Mouse (Mus musculus): ENCODE results near the gene Gm9837. TPM values are rescaled to one million over a fixed set of nuclear protein-coding genes. Genes with fewer than 3 reads are reported as not detected.

Gm9837 gene
- polyA plus RNA-seq, 1 experiment from 2014 or later = not detected

- no peak overlapping the region for H3K4me2 ChIP-seq (ENCODE audit: low read length)
- WGBS = 23% methylated on average over 3 of the region's 3 CpGs
Observed at GRCm38 (mm10) chr11:53493243-53493955, 23.1 kb upstream of the Gm9837 start.

GRCm38 (mm10) chr11:53491954-53492401 lies 21.7 kb upstream of the Gm9837 start:
- H3K9ac ChIP-seq (ENCODE audit: low read length) = no peak overlapping the region
- no peak for ATAC-seq (replicated peaks; ENCODE audit: low FRiP score, low TSS enrichment, low read depth)
- no peak for DNase-seq (ENCODE audit: low spot score)
- no peak overlapping the region for H3K27ac ChIP-seq (ENCODE audit: low read depth)
- no peak overlapping the region for H3K4me3 ChIP-seq (ENCODE audit: low read depth, low read length)
- no peak overlapping the region for H3K4me2 ChIP-seq (ENCODE audit: low read length)
- H3K27me3 ChIP-seq (replicated peaks; ENCODE audit: control insufficient read depth, insufficient read depth, low read length) = peaks cover 7% of the 10 kb centered on the region; the same call in 1 of the 2 replicates
- peaks cover 12% of the 10 kb centered on the region for H3K4me1 ChIP-seq (replicated peaks; ENCODE audit: control insufficient read depth, insufficient read depth, low read length)
- H3K36me3 ChIP-seq (ENCODE audit: control insufficient read depth, insufficient read depth, low read length) = no peaks in the 10 kb centered on the region
- 39% methylated on average over 8 of the region's 8 CpGs for WGBS
- H3K9me3 ChIP-seq (ENCODE audit: control insufficient read depth, low read length) = no peaks in the 10 kb centered on the region

More at GRCm38 (mm10) chr11:53493243-53493955, 23.1 kb upstream of the Gm9837 start:
- Histone ChIP-seq H3K4me3 (ENCODE audit: low read depth, low read length) (no peak overlapping the region), H3K27ac (ENCODE audit: low read depth) (no peak overlapping the region), H3K9me3 (ENCODE audit: control insufficient read depth, low read length) (no peaks in the 10 kb centered on the region), H3K9ac (ENCODE audit: low read length) (no peak overlapping the region), H3K36me3 (ENCODE audit: control insufficient read depth, insufficient read depth, low read length) (no peaks in the 10 kb centered on the region), H3K27me3 (replicated peaks; ENCODE audit: control insufficient read depth, insufficient read depth, low read length) (no peaks in the 10 kb centered on the region), H3K4me1 (replicated peaks; ENCODE audit: control insufficient read depth, insufficient read depth, low read length) (peaks cover 5% of the 10 kb centered on the region; the same call in 1 of the 2 replicates)
- ATAC-seq (replicated peaks; ENCODE audit: low FRiP score, low TSS enrichment, low read depth) (no peak), DNase-seq (ENCODE audit: low spot score) (no peak)

GRCm38 (mm10) chr11:53489421-53489820 lies 19.1 kb upstream of the Gm9837 start:
- Histone ChIP-seq H3K27me3 (replicated peaks; ENCODE audit: control insufficient read depth, insufficient read depth, low read length) (peaks cover 11% of the 10 kb centered on the region; the same call in 1 of the 2 replicates), H3K27ac (ENCODE audit: low read depth) (no peak overlapping the region), H3K4me2 (ENCODE audit: low read length) (no peak overlapping the region), H3K9ac (ENCODE audit: low read length) (no peak overlapping the region), H3K9me3 (ENCODE audit: control insufficient read depth, low read length) (no peaks in the 10 kb centered on the region), H3K36me3 (ENCODE audit: control insufficient read depth, insufficient read depth, low read length) (no peaks in the 10 kb centered on the region), H3K4me1 (replicated peaks; ENCODE audit: control insufficient read depth, insufficient read depth, low read length) (peaks cover 12% of the 10 kb centered on the region; the same call in 1 of the 2 replicates), H3K4me3 (ENCODE audit: low read depth, low read length) (no peak overlapping the region)
- 75% methylated on average over 9 of the region's 9 CpGs for WGBS
- no peak for DNase-seq (ENCODE audit: low spot score)
- no peak for ATAC-seq (replicated peaks; ENCODE audit: low FRiP score, low TSS enrichment, low read depth)

GRCm38 (mm10) chr11:53489007-53489406 lies 18.7 kb upstream of the Gm9837 start:
- Histone ChIP-seq H3K27ac (ENCODE audit: low read depth) (no peak overlapping the region), H3K9ac (ENCODE audit: low read length) (no peak overlapping the region), H3K4me2 (ENCODE audit: low read length) (no peak overlapping the region), H3K36me3 (ENCODE audit: control insufficient read depth, insufficient read depth, low read length) (no peaks in the 10 kb centered on the region), H3K9me3 (ENCODE audit: control insufficient read depth, low read length) (no peaks in the 10 kb centered on the region), H3K4me3 (ENCODE audit: low read depth, low read length) (no peak overlapping the region), H3K4me1 (replicated peaks; ENCODE audit: control insufficient read depth, insufficient read depth, low read length) (peaks cover 12% of the 10 kb centered on the region; the same call in 1 of the 2 replicates), H3K27me3 (replicated peaks; ENCODE audit: control insufficient read depth, insufficient read depth, low read length) (peaks cover 11% of the 10 kb centered on the region; the same call in 1 of the 2 replicates)
- ATAC-seq (replicated peaks; ENCODE audit: low FRiP score, low TSS enrichment, low read depth) (no peak), DNase-seq (ENCODE audit: low spot score) (no peak)
- 97% methylated on average over 5 of the region's 5 CpGs for WGBS

GRCm38 (mm10) chr11:53486822-53487594 lies 16.7 kb upstream of the Gm9837 start:
- H3K27ac ChIP-seq (ENCODE audit: low read depth) = no peak overlapping the region
- H3K36me3 ChIP-seq (ENCODE audit: control insufficient read depth, insufficient read depth, low read length) = no peaks in the 10 kb centered on the region
- no peak overlapping the region for H3K9ac ChIP-seq (ENCODE audit: low read length)
- H3K27me3 ChIP-seq (replicated peaks; ENCODE audit: control insufficient read depth, insufficient read depth, low read length) = peaks cover 11% of the 10 kb centered on the region; the same call in 1 of the 2 replicates
- H3K4me3 ChIP-seq (ENCODE audit: low read depth, low read length) = peak overlapping the region; percentile 11; the same call in 1 of the 2 replicates
- no peaks in the 10 kb centered on the region for H3K9me3 ChIP-seq (ENCODE audit: control insufficient read depth, low read length)
- peaks cover 11% of the 10 kb centered on the region; the same call in 1 of the 2 replicates for H3K4me1 ChIP-seq (replicated peaks; ENCODE audit: control insufficient read depth, insufficient read depth, low read length)
- DNase-seq (ENCODE audit: low spot score) (no peak), ATAC-seq (replicated peaks; ENCODE audit: low FRiP score, low TSS enrichment, low read depth) (peak; percentile 62)
- peak overlapping the region; percentile 42 for H3K4me2 ChIP-seq (ENCODE audit: low read length)
- 10% methylated on average over 27 of the region's 27 CpGs for WGBS

GRCm38 (mm10) chr11:53486351-53486750 lies 16.1 kb upstream of the Gm9837 start:
- peaks cover 8% of the 10 kb centered on the region; the same call in 1 of the 2 replicates for H3K4me1 ChIP-seq (replicated peaks; ENCODE audit: control insufficient read depth, insufficient read depth, low read length)
- H3K4me2 ChIP-seq (ENCODE audit: low read length) = no peak overlapping the region
- DNase-seq (ENCODE audit: low spot score) = no peak
- no peaks in the 10 kb centered on the region for H3K9me3 ChIP-seq (ENCODE audit: control insufficient read depth, low read length)
- WGBS = 66% methylated on average over 3 of the region's 3 CpGs
- H3K36me3 ChIP-seq (ENCODE audit: control insufficient read depth, insufficient read depth, low read length) = no peaks in the 10 kb centered on the region
- H3K9ac ChIP-seq (ENCODE audit: low read length) = no peak overlapping the region
- H3K4me3 ChIP-seq (ENCODE audit: low read depth, low read length) = no peak overlapping the region
- H3K27ac ChIP-seq (ENCODE audit: low read depth) = no peak overlapping the region
- H3K27me3 ChIP-seq (replicated peaks; ENCODE audit: control insufficient read depth, insufficient read depth, low read length) = peaks cover 11% of the 10 kb centered on the region; the same call in 1 of the 2 replicates
- 0 out of 2 replicates have a peak, but pooled peaks have one; percentile 28 for ATAC-seq (replicated peaks; ENCODE audit: low FRiP score, low TSS enrichment, low read depth)

GRCm38 (mm10) chr11:53485719-53486118 lies 15.4 kb upstream of the Gm9837 start:
- Histone ChIP-seq H3K4me2 (ENCODE audit: low read length) (no peak overlapping the region), H3K36me3 (ENCODE audit: control insufficient read depth, insufficient read depth, low read length) (no peaks in the 10 kb centered on the region), H3K9ac (ENCODE audit: low read length) (no peak overlapping the region), H3K4me3 (ENCODE audit: low read depth, low read length) (no peak overlapping the region), H3K27ac (ENCODE audit: low read depth) (no peak overlapping the region), H3K9me3 (ENCODE audit: control insufficient read depth, low read length) (no peaks in the 10 kb centered on the region), H3K27me3 (replicated peaks; ENCODE audit: control insufficient read depth, insufficient read depth, low read length) (peaks cover 17% of the 10 kb centered on the region), H3K4me1 (replicated peaks; ENCODE audit: control insufficient read depth, insufficient read depth, low read length) (peaks cover 8% of the 10 kb centered on the region; the same call in 1 of the 2 replicates)
- WGBS = 45% methylated on average over 3 of the region's 3 CpGs
- ATAC-seq (replicated peaks; ENCODE audit: low FRiP score, low TSS enrichment, low read depth) (no peak), DNase-seq (ENCODE audit: low spot score) (no peak)

- Histone ChIP-seq H3K9me3 (ENCODE audit: control insufficient read depth, low read length) (0 out of 2 replicates have a peak, but pooled peaks cover 4% of the 10 kb centered on the region), H3K36me3 (ENCODE audit: control insufficient read depth, insufficient read depth, low read length) (no peaks in the 10 kb centered on the region), H3K4me2 (ENCODE audit: low read length) (no peak overlapping the region), H3K27me3 (replicated peaks; ENCODE audit: control insufficient read depth, insufficient read depth, low read length) (peaks cover 41% of the 10 kb centered on the region), H3K4me3 (ENCODE audit: low read depth, low read length) (no peak overlapping the region), H3K4me1 (replicated peaks; ENCODE audit: control insufficient read depth, insufficient read depth, low read length) (peaks cover 12% of the 10 kb centered on the region), H3K27ac (ENCODE audit: low read depth) (no peak overlapping the region), H3K9ac (ENCODE audit: low read length) (no peak overlapping the region)
- DNase-seq (ENCODE audit: low spot score) = no peak
- WGBS = 60% methylated on average over 9 of the region's 9 CpGs
- ATAC-seq (replicated peaks; ENCODE audit: low FRiP score, low TSS enrichment, low read depth) = no peak
Observed at GRCm38 (mm10) chr11:53483159-53483891, 13.0 kb upstream of the Gm9837 start.
